Mouse (Mus musculus) large intestine, adult 2 months (tissue): ENCODE measurements at regions not wholly inside any gene's neighbourhood (a gene's known extent, or its start where the extent isn't known, plus 50 kb on each side); places are given as distances from the start of the nearest gene placed in this dataset.

Source experiments
- DNase-seq: peaks from one replicate; pipeline ENCODE4 v3.0.0-alpha.2; 2012; ENCODE audit warnings: low read depth, low spot score
- WGBS: fragments of 180-500 bp; shearing (Covaris S2); methylation state at CpG from one replicate; pipeline ENCODE4 v1.1.7; 2018; 5-methylcytosine and 5-hydroxymethylcytosine counted together

DNA sequence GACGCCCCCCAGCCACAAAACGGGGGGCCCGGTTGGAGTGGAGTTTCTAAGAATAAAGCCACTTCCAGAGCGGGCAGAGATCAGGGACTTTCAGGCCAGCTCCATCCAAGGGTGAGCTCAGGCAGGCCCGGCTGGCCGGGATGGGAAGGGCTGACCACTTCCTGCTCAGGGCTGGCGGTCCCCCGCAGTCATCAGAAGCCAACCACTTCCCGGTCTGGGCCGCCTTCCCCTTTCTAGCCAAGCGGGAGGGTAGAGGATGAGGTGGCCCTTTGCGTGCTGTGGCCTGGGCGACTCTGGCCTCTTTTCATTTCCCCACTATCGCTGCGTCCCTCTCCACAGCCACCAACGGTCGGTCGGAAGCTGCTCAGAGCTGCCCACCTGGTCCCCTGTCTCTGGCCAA lies 50.6 kb upstream of the Runx3 start:
- no peak for DNase-seq
- WGBS: 75% methylated on average over 18 of the region's 18 CpGs
